Mouse (Mus musculus) cerebellum, adult 8-10 months (tissue): ENCODE data around the gene Prr32.

Experiments used
- DNase-seq: peaks from one replicate; pipeline ENCODE4 v3.0.0; 2022

Prr32 gene

GRCm38 (mm10) chrX:45090604-45091003 lies at the start of gene Prr32:
Prr32 (plus strand) TSS chrX:45090904.
- no peak for DNase-seq
